Mouse (Mus musculus) myocyte (in vitro differentiated cells): ENCODE measurements around the gene Gas2l2. TPM values are rescaled to one million over a fixed set of nuclear protein-coding genes. Genes with fewer than 3 reads are reported as not detected.

Experiments used
- H3K27me3 ChIP-seq: one replicate; pipeline ENCODE4 v1.6.1; 2011; ENCODE audit not compliant: control insufficient read depth, insufficient read depth, insufficient read length
- H3K36me3 ChIP-seq: one replicate; pipeline ENCODE4 v1.6.1; 2011; ENCODE audit not compliant: control insufficient read depth, insufficient read depth
- H3K4me2 ChIP-seq: one replicate; pipeline ENCODE4 v1.6.1; 2011; ENCODE audit warnings: low read depth, control low read depth
- H3K4me3 ChIP-seq: one replicate; pipeline ENCODE4 v1.5.1; 2011; ENCODE audit warnings: mild to moderate bottlenecking, control low read depth, moderate library complexity
- H3K79me2 ChIP-seq: one replicate; pipeline ENCODE4 v1.6.1; 2011; ENCODE audit not compliant: control insufficient read depth, insufficient read depth
- H3ac ChIP-seq: one replicate; pipeline ENCODE4 v1.6.1; 2011; ENCODE audit not compliant: control insufficient read depth, insufficient read length
- CEBPB ChIP-seq: IDR thresholded peaks from 2 replicates; pipeline ENCODE4 v1.6.1; 2011; ENCODE audit warnings: mild to moderate bottlenecking, moderate library complexity; ENCODE audit not compliant: poor library complexity, insufficient read depth, severe bottlenecking
- E2F4 ChIP-seq: IDR thresholded peaks from one replicate; pipeline ENCODE4 v1.6.1; 2011; ENCODE audit warnings: mild to moderate bottlenecking, control low read depth, moderate library complexity; ENCODE audit not compliant: insufficient read depth
- MAX ChIP-seq: IDR thresholded peaks from one replicate; pipeline ENCODE4 v1.6.1; 2011; ENCODE audit warnings: low read depth, mild to moderate bottlenecking, control low read depth
- MYOD1 ChIP-seq, 3 experiments: IDR thresholded peaks; one replicate each; pipeline ENCODE4 v1.6.1; 2011; ENCODE audit warnings: control low read depth in 2 of 3, low read depth in 2 of 3, mild to moderate bottlenecking in 2 of 3, moderate library complexity in 1 of 3; ENCODE audit not compliant: insufficient read length in 2 of 3, control insufficient read depth in 1 of 3
- MYOG ChIP-seq, 3 experiments: IDR thresholded peaks; one replicate each; pipeline ENCODE4 v1.6.1; 2011; ENCODE audit warnings: control low read depth in 2 of 3, low read depth in 2 of 3, mild to moderate bottlenecking in 2 of 3; ENCODE audit not compliant: insufficient read length in 2 of 3, control insufficient read depth in 1 of 3, insufficient read depth in 1 of 3
- POLR2A ChIP-seq: IDR thresholded peaks from one replicate; pipeline ENCODE4 v1.6.1; 2011; ENCODE audit warnings: low read depth, mild to moderate bottlenecking, control low read depth, moderate library complexity; ENCODE audit not compliant: insufficient read length
- POLR2AphosphoS2 ChIP-seq: IDR thresholded peaks from one replicate; pipeline ENCODE4 v1.6.1; 2011; ENCODE audit warnings: low read depth, control low read depth; ENCODE audit not compliant: insufficient read length
- REST ChIP-seq: IDR thresholded peaks from one replicate; pipeline ENCODE4 v1.6.1; 2011; ENCODE audit warnings: mild to moderate bottlenecking, control low read depth, moderate library complexity; ENCODE audit not compliant: insufficient read depth, insufficient read length
- SRF ChIP-seq: IDR thresholded peaks from one replicate; pipeline ENCODE4 v1.6.1; 2011; ENCODE audit warnings: low read depth; ENCODE audit not compliant: control insufficient read depth, insufficient read length
- TCF12 ChIP-seq: IDR thresholded peaks from one replicate; pipeline ENCODE4 v1.6.1; 2011; ENCODE audit warnings: mild to moderate bottlenecking, control low read depth; ENCODE audit not compliant: poor library complexity, insufficient read depth, severe bottlenecking
- TCF3 ChIP-seq: IDR thresholded peaks from one replicate; pipeline ENCODE4 v1.6.1; 2011; ENCODE audit warnings: low read depth, control low read depth; ENCODE audit not compliant: insufficient read length
- USF1 ChIP-seq: IDR thresholded peaks from one replicate; pipeline ENCODE4 v1.6.1; 2011; ENCODE audit warnings: low read depth, mild to moderate bottlenecking, control low read depth, moderate library complexity
- polyA plus RNA-seq: library from polyadenylated mRNA; unstranded; fragments of >200 nt; fragmentation: generic; extraction: Trizol; gene quantifications from one replicate; pipeline ENCODE4 v1.2.1, GENCODE M21; 2012; ENCODE audit warnings: missing spikeins

Gene Gas2l2
- polyA plus RNA-seq, 1 experiment: not detected

DNA sequence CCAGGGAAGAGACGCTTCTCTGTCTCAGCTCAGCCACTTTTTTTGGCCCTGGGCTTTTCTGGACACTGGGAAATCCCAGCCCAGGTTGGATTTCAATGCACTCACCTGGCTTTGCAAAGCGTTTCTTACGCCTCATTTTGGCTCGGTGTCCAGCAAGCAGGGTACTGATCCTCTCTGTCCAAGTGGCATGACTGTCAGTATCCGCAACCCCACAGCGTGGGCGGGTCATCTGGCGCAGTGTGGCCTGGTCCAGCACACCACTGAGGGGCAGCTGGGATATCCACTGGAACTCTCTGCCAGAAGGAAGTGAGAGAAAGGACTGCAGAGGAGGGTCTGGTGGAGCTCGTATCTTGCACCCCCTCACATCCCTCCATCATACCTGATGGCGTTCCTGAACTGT lies 22.0 kb upstream of the Gas2l2 start:
- H3K79me2 ChIP-seq: no peaks in the 10 kb centered on the region
- H3K27me3 ChIP-seq: no peaks in the 10 kb centered on the region
- no peak overlapping the region for H3ac ChIP-seq
- TF ChIP-seq USF1 (no peak), TCF3 (no peak), MYOD1 (IDR thresholded peaks at IDR 0.05; ENCODE audit: control insufficient read depth in 1 of 3, insufficient read length in 2 of 3, low read depth in 2 of 3) (no peak), TCF12 (no peak), MYOG (IDR thresholded peaks at IDR 0.05; ENCODE audit: control insufficient read depth in 1 of 3, insufficient read depth in 1 of 3, insufficient read length in 2 of 3, low read depth in 2 of 3) (no peak), POLR2A (no peak), MAX (no peak), CEBPB (no peak), REST (no peak), SRF (no peak)
- no peak overlapping the region for H3K4me2 ChIP-seq
- H3K36me3 ChIP-seq: no peaks in the 10 kb centered on the region
- H3K4me3 ChIP-seq: no peak overlapping the region

DNA sequence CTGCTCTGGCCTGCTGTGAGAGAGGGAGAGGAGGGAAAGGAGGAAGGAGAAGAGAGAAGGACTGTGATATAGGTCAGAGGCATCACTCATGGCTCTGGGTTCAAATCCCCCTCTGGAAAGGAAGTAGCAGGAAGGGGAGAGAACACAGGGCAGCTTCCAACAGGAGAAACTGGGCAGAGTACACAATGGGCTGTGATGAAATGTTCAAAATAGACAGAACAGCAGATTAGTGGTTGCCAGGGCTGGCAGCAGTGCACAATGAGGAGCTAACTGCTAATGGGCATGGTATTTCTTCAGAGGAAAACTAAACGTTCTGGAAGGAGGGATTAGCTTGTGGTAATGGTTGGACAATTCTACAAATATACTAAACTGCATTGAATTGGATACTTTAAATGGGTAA lies 21.3 kb upstream of the Gas2l2 start:
- Histone ChIP-seq H3K79me2 (no peaks in the 10 kb centered on the region), H3K4me3 (no peak overlapping the region), H3ac (no peak overlapping the region), H3K27me3 (no peaks in the 10 kb centered on the region), H3K36me3 (no peaks in the 10 kb centered on the region), H3K4me2 (no peak overlapping the region)
- no peak for TF ChIP-seq USF1
- TF ChIP-seq TCF3: no peak
- TF ChIP-seq MYOG (IDR thresholded peaks at IDR 0.05; ENCODE audit: control insufficient read depth in 1 of 3, insufficient read depth in 1 of 3, insufficient read length in 2 of 3, low read depth in 2 of 3): no peak
- no peak for TF ChIP-seq REST
- no peak for TF ChIP-seq CEBPB
- TF ChIP-seq POLR2AphosphoS2: no peak
- TF ChIP-seq E2F4: no peak
- TF ChIP-seq SRF: no peak
- TF ChIP-seq MYOD1 (IDR thresholded peaks at IDR 0.05; ENCODE audit: control insufficient read depth in 1 of 3, insufficient read length in 2 of 3, low read depth in 2 of 3): no peak
- TF ChIP-seq POLR2A: no peak

DNA sequence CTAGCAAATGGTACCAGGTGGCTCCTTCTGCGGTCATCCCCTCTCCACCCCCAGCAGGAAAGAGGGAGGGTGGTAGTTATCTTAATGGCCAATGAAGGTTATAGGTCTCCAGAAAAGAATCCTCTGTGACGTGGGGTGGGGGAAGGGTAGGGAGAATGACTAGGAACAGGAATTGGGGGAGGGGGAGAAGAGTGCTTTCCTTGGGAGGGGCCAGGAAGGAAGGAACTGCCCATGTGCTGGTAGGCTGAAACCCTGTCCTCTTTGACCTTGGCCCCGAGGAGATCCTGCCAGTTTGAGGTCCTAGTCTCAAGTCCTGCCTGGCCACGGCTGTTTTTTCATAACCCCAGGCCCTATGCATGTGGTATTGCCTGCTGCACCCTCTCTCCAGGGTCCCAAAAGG lies 20.0 kb upstream of the Gas2l2 start:
- Histone ChIP-seq H3K27me3 (no peaks in the 10 kb centered on the region), H3K4me2 (no peak overlapping the region), H3ac (no peak overlapping the region), H3K4me3 (no peak overlapping the region), H3K36me3 (no peaks in the 10 kb centered on the region), H3K79me2 (no peaks in the 10 kb centered on the region)
- TF ChIP-seq TCF3: no peak
- no peak for TF ChIP-seq TCF12
- no peak for TF ChIP-seq MYOG (IDR thresholded peaks at IDR 0.05; ENCODE audit: control insufficient read depth in 1 of 3, insufficient read depth in 1 of 3, insufficient read length in 2 of 3, low read depth in 2 of 3)
- no peak for TF ChIP-seq POLR2AphosphoS2
- TF ChIP-seq MYOD1 (IDR thresholded peaks at IDR 0.05; ENCODE audit: control insufficient read depth in 1 of 3, insufficient read length in 2 of 3, low read depth in 2 of 3): no peak
- TF ChIP-seq MAX: no peak
- TF ChIP-seq REST: no peak
- TF ChIP-seq CEBPB: no peak

DNA sequence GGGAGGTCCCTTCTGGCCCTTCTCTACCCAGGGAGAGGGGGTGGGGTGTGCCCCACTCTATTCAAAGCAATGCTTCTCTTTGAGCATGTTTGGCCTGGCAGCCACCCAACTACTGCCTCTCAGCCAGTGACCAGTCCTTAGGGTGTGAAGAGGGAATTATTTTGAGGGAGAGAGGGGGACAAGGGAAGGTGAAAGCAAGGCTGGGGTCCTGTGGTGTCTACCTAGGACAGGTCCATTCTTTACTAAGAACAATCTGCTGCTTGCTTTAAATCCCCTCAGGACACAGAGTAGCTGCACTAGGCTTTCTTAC lies 19.6 kb upstream of the Gas2l2 start:
- Histone ChIP-seq H3K36me3 (no peaks in the 10 kb centered on the region), H3K27me3 (no peaks in the 10 kb centered on the region), H3ac (no peak overlapping the region), H3K4me2 (no peak overlapping the region), H3K79me2 (no peaks in the 10 kb centered on the region), H3K4me3 (no peak overlapping the region)
- no peak for TF ChIP-seq POLR2AphosphoS2
- no peak for TF ChIP-seq MYOD1 (IDR thresholded peaks at IDR 0.05; ENCODE audit: control insufficient read depth in 1 of 3, insufficient read length in 2 of 3, low read depth in 2 of 3)
- no peak for TF ChIP-seq MYOG (IDR thresholded peaks at IDR 0.05; ENCODE audit: control insufficient read depth in 1 of 3, insufficient read depth in 1 of 3, insufficient read length in 2 of 3, low read depth in 2 of 3)
- TF ChIP-seq MAX: no peak
- TF ChIP-seq TCF3: no peak
- no peak for TF ChIP-seq POLR2A
- TF ChIP-seq CEBPB: no peak
- TF ChIP-seq E2F4: no peak
- no peak for TF ChIP-seq SRF
- TF ChIP-seq REST: no peak
- no peak for TF ChIP-seq USF1
- no peak for TF ChIP-seq TCF12

DNA sequence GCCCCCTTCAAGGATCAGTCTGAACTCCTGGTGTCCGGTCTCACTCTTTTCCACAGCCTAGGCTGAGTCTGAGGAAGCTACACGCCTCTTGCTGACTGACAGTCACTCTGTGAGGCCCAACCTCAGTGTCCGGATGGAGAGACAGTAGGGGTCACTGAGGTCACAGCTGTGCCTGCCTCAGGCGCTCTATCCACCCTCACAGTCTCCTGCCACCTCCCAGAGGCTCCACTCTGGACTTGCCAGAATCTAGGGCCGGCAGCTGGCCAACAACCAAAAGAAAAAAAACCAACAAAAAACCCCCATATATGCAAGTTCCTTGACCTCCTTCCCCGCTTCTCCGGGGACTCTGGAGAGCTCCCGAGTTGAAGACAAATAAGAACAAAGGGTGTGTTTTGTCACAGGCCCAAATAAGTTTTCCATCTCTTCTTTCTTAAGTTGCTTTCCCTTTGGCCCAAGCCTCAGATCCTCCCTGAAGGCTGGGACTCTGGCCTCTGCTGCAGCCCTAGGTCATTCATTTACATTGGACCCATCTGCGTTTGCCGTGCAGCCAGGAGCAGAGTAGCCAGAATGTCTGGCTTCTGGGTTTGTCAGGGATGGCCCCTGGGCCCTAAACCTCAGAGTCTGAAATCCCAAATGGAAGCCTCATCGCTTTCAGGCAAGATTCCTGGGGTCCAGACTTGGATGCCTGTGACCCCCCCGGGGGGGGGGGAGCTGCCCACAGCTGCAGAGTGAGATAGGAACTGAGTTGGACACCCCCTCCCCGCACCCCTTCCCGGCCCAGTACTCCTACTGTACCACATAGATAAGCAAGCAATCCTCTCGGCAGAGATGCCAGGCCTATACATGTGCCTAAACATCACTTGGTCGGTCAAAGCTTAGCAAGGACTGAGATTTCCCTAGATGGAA lies 19.0 kb upstream of the Gas2l2 start:
- Histone ChIP-seq H3K36me3 (no peaks in the 10 kb centered on the region), H3ac (no peak overlapping the region), H3K27me3 (no peaks in the 10 kb centered on the region), H3K4me2 (no peak overlapping the region), H3K79me2 (no peaks in the 10 kb centered on the region), H3K4me3 (no peak overlapping the region)
- TF ChIP-seq MYOD1 (IDR thresholded peaks at IDR 0.05; ENCODE audit: control insufficient read depth in 1 of 3, insufficient read length in 2 of 3, low read depth in 2 of 3): peak in 1 of 3 experiments; percentile 48
- no peak for TF ChIP-seq POLR2AphosphoS2
- TF ChIP-seq MYOG (IDR thresholded peaks at IDR 0.05; ENCODE audit: control insufficient read depth in 1 of 3, insufficient read depth in 1 of 3, insufficient read length in 2 of 3, low read depth in 2 of 3): peak in 1 of 3 experiments; percentile 83
